Mouse (Mus musculus) T-helper 1 cell (primary cell): ENCODE results near the gene Oasl1.
"Not testable (repeated sequence)": the region's sequence is repeated elsewhere in the genome, so short reads cannot be mapped to it uniquely, and the experiment has no call there.

Experiments used
- in situ Hi-C: fragments of 300-600 bp; cut with MboI, MseI; formaldehyde crosslinking; loops from one replicate; pipeline ENCODE4 v1.15.1; 2025; ENCODE audit warnings: high pct_unique_total_duplicates

The Oasl1 gene

DNA sequence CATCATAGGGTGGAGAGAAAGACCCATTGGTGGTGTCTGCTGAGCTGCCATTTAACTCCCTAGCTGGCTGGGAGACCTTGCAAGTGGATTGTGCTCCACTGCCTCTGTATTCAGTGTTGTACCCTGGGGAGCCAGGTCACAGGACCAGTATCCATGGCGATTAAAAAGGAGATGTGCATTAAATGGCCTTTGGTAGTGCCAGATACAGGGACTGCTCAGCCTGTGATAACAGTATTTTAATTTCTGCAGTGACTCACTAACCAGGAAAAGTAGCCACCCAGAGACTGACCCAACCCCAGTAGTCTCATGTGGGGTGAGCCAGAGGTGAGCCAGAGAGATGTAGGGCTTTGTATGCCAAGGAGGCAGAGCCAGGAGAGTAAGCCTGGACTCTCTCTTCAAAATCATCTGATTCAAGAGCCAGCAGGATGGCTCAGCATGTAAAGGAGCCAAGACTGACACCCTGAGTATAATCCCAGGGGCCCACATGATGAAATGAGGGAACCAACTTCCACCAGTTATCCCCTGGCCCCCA, 3.2 kb downstream of the Oasl1 start:
- in situ Hi-C loops: no loop called here

DNA sequence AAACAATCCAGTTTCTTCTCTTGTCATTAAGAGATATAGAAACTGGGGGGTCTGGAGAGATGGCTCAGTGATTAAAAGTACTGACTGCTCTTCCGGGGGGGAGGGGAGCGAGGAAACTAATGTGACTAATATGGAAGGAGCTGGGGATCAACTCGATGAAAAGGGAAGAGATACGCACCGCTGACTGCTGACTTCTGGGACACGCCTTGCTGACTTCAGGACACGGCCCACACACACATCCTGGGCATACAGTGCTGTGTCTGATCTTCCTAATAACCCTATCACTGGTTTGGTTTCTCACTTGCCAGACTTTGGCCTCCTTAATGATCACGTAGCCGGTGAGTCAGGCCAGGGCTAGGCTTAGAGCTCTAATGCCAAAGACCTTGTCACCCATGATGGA, 3.7 kb downstream of the Oasl1 start:
- in situ Hi-C loops: no loop called here

DNA sequence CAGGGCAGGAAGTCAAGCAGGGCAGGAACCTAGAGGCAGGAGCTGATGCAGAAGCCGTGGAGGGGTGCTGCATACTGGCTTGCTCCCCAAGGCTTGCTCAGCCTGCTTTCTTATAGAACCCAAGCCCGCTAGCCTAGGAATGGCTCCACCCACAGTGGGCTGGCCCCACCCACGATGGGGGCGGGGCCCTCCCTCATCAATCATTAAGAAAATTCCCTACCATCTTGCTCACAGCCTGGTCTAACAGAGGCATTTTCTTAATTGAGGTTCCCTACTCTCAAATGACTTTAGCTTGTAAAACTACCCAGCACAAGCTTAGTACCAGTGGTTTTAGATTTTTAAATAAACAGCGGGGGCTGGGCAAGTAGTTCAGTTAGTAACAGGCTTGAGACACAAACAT, 8.6 kb downstream of the Oasl1 start:
- in situ Hi-C loops: no loop called here

DNA sequence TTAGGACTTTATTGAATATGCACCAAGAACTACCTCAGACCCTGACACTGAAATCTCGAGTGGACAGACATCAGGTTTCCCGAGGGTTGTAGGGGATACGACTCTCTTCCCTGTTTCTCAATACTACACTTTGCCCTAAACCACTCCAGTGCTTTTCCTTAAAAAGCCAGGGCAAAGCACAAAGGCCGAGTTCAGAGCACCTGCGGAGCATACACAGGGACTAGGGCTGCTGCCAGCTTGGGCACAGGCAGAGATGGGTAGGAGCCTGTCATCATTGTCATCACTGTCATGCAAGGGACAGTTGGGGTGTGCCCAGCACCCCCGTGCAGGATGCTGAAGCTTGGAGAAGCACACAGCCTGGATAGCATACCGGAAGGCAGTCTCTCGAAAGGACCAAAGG, 10.2 kb downstream of the Oasl1 start:
- in situ Hi-C loops: no loop called here

DNA sequence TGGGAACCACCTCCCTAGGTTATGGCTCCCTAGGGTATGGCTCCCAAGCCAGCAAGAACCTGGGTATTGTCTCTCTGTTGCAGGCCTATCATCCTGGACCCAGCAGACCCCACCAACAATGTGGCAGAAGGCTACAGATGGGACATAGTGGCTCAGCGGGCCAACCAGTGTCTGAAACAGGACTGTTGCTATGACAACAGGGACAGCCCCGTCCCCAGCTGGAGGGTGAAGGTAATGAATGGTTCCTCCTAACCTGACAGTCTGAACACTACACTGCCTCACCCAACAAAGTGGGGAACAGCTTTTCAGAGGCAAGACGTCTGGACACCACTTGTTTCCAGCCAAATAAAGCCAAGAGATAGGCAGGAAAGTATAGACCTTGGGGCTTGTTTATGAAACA, 12.8 kb downstream of the Oasl1 start:
- in situ Hi-C loops: no loop called here

DNA sequence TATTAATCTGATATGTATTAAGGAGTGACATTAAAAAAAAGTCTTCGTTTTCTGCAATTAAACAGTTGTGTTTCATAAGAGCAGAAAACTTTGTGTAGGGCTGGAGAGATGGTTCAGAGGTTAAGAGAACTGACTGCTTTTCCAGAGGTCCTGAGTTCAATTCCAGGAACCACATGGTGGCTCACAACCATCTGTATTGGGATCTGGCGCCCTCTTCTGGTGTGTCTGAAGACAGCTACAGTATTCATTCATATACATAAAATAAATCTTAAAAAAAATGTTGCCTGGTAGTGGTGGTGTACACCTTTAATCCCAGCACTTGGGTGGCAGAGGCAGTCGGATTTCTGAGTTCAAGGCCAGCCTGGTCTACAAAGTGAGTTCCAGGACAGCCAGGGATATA, 18.1 kb downstream of the Oasl1 start:
- in situ Hi-C loops: not testable (repeated sequence)

DNA sequence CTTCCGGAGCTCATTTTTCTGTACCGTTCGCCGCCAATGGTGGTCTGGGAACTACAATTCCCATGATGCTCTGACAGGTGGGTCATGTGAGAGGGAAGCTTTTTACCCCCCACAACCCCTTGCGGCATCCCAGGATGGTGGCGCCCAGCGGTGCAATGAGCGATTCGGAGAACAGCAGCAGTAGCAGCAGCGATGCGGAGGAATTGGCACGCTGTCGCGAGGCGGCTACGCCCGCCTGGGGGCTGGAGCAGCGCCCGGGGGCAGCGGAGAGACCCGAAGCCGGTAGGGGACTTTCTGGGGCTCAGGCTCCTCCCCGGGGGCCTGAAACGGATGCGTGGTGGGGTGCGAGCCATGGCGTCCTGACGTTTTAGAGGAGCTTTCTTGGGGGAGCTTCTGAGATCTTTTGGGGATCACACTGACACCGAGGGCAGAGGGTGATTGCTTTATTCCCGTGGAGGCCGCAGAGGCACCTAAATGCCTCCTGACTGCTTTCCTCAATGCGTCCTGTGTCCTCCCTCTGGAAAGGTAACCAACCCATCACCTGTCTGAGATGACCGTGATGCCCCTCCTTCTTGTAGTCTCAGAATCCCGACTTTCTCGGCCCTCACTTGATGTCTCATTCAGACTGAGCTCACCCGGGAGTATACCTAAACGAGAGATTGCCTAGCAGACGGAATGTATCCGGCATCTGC, 19.2 kb downstream of the Oasl1 start, which contains the start of gene 2210016L21Rik:
Gene 2210016L21Rik (plus strand): TSS at position 85 of the 692 bp plus-strand sequence.
- in situ Hi-C loops: no loop called here

DNA sequence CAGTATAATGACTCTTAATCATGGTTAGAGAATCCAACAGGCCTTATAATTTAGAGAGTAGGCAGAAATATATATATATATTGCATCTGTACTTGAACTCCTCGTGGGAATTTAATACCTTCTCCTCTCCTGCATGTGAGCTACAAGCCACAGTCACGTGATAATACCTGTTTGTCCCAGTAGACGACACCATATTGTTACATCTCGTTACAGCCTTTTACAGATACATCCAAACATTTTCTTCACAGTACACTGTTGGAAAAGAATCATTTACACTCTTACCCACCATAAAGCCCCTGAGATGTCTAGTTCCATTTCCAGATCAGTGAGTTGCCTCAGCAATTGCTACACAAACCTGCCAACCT, 19.7 kb downstream of the Oasl1 start:
- in situ Hi-C loops: no loop called here

DNA sequence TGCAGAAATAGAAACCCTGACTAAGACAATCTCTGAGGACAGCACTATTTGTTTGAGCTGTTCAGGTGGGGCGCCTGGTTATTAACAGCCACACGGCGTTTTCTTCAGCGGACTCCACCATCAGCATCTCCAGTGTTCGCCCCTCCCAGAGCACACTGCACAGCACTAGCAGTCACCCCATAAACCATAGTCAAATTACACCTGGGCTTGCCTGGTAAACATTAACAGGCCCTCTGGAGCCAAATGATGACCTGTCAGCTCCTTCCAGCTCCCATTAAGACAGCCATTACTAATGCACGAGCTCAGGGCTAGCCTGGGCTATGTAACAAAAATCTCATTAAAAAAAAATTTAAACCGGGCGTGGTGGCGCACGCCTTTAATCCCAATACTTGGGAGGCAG, 22.0 kb downstream of the Oasl1 start:
- in situ Hi-C loops: no loop called here

DNA sequence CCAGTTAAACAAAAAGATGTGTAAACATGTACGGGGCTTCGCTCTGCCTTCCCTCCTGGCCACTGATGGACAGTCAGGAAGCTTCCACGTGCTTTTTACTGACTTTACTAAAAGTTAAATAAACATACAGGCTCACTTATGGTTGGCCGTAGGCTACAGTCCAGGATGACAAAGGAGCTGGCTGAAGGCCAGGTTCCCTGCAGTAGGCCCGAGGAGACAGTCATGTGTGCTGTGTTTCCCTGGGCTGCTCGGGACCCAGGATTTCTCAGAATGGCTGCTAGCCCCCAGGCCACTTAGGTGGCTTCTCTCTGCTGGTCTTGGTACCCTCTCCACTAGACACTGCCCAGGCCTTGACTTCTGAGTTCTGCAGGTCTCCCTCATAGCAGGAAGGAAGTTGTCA, 25.9 kb downstream of the Oasl1 start:
- in situ Hi-C loops: no loop called here

DNA sequence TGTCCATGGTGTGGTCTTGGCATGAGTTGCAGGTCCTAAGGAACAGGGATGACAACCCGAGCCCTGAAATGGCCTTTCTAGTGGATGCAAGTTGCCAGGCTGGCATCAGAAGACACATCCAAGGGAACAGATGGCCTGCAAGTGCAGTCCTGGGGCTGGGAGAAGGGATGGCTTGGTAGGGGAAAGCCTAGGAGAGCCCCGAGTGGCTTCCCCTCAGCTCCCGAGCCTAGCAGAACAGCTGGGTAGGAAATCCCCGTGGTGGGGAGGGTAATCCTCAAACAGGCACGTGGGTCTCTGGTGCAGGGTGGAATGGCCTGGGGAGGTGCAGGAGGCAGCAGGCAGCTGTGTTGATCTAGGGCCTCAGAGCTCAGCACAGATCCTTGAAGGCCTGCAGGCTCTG, 26.3 kb downstream of the Oasl1 start:
- in situ Hi-C loops: no loop called here

DNA sequence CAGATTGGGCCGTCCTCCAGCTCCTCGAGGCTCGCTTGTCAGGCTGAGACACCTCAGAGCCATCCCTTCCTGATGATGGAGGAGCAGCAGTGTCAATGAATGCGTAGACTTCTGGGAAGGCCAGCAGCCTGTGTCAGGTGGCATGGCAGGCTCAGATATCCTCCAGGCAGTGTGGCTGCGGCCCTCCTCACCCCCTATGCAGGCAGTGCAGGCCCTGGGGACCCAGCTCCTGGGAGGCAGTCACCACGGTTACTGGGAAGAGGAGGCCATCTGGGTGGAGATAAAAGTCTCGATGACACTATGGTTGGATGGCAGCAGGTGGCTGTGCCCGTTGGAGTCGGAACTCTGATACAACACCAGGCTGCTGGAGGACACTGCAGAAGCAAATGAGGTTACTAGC, 26.8 kb downstream of the Oasl1 start:
- in situ Hi-C loops: no loop called here

DNA sequence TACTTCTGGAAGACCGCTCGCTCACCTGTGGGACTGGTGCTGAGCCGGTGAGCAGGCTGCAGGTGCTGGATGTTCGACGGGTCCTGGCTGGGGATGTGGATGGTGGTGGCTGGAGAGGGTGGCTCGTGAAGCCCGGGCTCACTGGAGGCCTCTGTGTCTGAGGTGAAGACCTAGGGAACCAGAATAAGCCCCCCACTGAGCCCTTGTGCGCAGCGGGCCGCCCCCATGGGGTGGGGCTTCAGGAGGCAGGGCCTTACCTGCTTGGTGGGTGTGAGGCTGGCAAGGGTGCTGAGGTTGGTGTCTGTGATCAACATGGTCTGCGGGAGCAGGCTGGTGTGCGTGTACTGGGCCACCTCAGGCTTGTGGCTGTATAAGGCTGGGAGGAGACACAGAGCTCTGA, 27.6 kb downstream of the Oasl1 start:
- in situ Hi-C loops: no loop called here

DNA sequence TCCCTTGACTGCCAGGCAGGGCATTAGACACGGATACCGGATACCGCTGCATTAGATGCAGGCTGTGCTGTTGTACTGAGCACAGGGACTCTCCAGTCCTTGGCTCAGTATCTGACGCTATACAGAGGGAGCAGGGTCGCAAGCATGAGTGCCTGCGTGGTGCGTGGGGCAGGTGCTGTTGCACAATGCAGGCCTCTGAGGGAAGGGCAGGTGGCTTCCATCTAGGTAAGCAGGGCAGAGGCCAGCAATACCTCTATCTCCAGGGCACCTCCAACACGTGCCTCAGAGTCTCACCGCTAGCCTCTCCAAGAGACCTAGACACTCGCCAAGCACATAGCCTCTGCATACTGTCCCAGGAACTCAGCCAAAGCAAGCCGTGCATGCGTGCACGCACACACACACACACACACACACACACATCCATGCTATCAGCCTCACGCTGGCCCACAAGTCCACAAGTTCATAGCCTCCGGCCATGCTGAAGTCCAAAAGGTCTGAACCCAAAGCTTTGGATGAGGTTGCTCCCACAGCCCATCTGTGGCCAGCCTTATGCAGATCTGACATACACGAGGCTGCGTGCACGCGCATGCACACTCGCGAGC, 28.3 kb downstream of the Oasl1 start:
- in situ Hi-C loops: no loop called here

DNA sequence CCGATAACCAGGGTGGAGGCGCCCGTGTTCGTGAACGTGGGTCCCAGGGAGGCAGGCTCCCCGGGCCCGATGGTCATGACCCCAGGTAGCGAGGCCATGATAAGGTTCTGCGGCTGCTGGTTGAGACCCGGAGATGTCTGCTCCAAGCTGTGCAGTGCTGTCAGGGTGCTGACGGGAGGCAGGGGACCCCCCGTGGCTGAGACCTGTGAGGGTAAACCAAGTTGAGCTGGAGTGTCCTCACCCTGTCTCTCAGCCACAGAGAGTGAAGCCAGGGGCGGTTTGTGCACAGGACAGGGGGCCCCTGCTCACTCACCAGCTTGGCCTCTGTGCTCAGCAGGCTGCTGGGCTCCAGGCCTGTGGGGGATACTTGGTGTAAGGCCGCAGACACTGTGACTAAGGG, 30.3 kb downstream of the Oasl1 start:
- in situ Hi-C loops: no loop called here

DNA sequence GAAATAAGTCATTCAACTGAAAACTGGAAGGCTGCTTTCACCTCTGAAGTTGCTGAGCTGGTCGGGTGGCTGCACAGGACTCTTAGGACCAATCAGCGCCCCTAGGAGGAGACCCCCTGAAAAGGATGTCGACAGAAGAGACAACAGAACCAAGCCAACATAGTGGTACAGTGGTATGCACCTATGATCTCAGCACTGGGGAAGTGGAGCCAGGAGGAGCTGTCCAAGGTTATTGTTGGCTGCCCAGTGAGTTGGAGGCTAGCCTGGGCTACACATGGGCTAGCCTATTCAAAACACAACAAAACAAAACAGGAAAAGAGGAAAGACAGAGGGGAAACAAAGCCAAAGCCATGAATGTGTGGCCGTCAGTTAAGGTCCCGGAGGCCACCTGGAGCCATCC, 35.0 kb downstream of the Oasl1 start:
- in situ Hi-C loops: no loop called here

DNA sequence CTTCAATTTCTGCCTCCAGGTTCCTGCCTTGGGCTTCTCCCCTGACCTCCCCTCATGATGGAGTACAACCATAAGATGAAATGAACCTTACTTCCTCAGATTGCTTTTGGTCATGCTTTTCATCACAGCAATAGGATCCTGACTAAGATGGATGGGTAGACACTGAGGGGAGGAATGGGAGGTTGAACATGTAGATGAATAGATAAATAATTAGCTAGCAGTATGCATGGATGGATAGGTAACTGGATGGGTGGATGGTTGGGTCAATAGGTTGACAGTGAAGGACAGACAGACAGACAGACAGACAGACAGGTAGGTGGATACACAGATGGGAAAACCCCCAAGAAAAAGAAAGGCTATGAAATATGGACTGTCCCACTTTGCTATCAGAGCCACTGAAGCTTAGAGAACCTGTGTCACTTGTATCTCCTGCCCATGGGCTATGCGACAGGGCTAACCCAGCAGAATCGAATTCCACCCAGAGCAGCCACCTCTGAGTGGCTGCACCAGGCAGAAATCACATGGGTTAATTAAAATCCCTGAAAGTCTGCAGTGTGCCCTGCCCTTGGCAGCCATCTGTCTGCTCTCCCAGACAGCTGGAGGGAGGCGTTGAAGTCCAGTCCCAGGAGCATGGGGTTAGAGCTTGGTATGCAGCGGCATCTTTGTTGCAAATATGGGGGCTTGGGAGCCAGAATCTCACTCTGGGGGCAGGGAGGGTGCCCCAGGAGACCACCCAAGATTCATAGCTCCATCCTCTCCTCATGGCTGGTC, 38.7 kb downstream of the Oasl1 start:
- in situ Hi-C loops: no loop called here

DNA sequence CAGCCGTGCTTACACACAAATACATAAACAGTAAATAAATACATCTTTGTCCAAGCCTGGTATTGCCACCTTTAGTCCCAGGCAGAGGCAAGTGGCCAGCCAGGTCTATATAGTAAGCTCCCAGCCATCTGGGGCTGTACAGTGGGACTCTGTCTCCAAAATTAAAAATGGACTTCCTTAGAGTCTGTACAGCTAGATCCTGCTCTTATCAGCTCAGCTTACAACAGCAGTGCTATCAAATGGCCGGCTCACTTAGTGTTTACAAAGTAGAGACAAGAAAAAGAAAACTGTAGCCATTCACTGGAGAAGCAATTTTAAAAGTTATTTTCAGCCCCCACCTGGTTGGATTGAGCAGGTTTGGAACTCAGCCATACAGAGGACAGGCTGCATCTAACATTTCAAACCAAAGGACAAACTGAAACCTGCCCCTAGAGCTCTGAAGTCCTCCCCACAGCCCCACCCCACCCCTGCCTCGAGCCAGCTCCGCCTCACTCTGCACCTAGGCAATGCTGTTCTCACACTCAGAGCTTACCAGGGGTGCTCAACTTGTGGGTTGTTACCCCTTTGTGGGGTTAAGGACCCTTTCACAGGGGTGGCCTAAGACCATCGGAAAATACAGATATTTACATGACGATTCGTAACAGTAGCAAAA, 41.4 kb downstream of the Oasl1 start:
- in situ Hi-C loops: no loop called here

DNA sequence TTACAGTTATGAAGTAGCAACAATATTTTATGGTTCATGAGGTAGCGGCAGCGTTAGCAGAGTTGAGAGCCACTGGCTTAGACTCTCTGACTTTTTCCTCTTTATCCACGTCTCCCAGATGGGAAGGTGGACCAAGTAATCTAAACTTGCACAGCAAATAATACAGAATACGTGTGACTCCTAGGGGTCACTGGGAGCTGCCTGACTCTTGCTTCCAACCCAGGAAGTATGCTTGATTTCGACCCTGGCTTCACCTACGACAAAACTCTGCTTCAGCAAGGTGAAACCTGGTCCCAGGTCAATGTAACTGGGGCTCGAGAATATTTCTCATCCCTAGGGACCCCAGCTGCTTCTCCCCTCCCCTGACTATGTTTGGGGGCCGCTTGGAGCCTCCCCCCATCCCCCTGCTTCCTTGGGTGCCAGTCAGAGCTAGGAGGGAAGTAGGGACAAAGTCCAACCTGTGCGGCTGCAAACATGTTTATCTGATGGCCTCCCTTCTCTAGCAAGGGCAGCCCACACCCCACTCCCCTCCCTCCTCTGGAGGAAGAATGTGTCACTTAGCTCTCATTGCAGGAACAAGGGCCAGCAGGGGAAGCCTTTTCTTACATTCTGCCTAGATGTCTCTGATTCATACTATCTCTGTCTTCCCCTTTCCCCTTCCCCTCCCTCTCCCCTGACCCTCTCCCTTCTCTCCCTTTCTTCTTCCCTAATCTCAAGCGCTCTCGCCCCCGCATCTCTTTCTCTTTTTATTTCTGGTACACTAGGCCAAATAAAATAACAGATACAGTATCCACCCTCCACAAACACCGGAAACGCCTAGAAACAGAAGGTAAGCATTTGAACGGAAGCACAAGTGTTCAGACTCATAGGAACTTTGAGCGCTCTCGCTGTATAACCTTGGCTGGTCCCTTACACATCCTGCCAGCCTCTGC, 42.2 kb downstream of the Oasl1 start:
- in situ Hi-C loops: no loop called here

DNA sequence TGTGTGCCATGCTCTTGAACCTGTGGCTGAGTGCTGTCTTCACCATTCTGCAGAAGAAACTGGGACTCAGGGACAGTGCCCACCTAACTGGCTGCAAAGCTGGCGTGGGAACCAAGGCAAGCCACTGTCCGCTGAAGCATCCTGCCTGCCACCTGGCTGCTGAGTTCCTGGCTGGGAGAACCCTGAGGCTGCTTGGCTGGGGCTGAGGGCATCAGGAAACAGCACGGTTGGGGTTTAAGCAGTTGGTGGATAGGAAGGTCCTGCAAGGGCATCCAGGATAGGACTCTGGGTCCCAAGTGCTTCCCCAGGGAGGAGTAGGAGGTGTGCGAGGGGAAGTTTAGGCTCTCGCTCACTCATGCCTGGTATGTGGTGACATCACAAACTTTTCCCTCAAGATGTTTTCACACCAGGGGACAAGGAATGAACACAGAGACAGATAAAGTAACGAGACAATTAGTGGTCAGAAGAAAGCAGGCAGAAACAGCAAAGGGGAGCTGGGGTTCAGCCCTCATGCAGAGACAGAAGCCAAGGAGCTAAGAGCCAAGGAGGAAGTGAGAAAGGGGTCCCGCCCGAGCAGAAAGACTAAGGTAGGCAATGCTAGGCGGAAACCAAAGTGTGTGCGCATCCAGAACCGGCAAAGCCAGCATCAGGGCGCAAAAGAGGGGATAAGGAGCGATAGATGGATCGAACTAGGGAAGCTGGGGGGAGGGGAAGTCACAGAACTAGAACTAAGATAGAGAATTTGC, 44.7 kb downstream of the Oasl1 start:
- in situ Hi-C loops: no loop called here
